Mouse (Mus musculus) liver, embryonic 15.5 days (tissue): ENCODE results near the gene Lrrc3b. TPM values are rescaled to one million over a fixed set of nuclear protein-coding genes. Genes with fewer than 3 reads are reported as not detected.

Experiments used
- ATAC-seq: fragments of 200-750 bp; cut with Nextera tagmentation; 2 replicates; pipeline ENCODE4 v1.8.0; 2017; ENCODE audit warnings: moderate number of reproducible peaks, mild to moderate bottlenecking, moderate library complexity; ENCODE audit not compliant: insufficient read depth
- H3K27ac ChIP-seq: fragments of 300-500 bp; sonication (generic); replicated peaks from 2 replicates; pipeline ENCODE4 v1.5.1; 2015; ENCODE audit warnings: mild to moderate bottlenecking, inconsistent platforms
- H3K27me3 ChIP-seq: fragments of 300-500 bp; sonication (generic); 2 replicates; pipeline ENCODE4 v1.6.1; 2015; ENCODE audit warnings: mild to moderate bottlenecking, inconsistent platforms
- H3K36me3 ChIP-seq: fragments of 300-500 bp; sonication (generic); replicated peaks from 2 replicates; pipeline ENCODE4 v1.6.1; 2015; ENCODE audit warnings: moderate library complexity, mild to moderate bottlenecking, inconsistent platforms
- H3K4me1 ChIP-seq: fragments of 300-500 bp; sonication (generic); replicated peaks from 2 replicates; pipeline ENCODE4 v1.6.1; 2015; ENCODE audit warnings: inconsistent platforms
- H3K4me2 ChIP-seq: fragments of 300-500 bp; sonication (generic); 2 replicates; pipeline ENCODE4 v1.6.1; 2015; ENCODE audit warnings: moderate library complexity, mild to moderate bottlenecking, inconsistent platforms
- H3K4me3 ChIP-seq: fragments of 300-500 bp; sonication (generic); replicated peaks from 2 replicates; pipeline ENCODE4 v1.5.1; 2015; ENCODE audit warnings: mild to moderate bottlenecking, inconsistent platforms
- H3K9ac ChIP-seq: fragments of 300-500 bp; sonication (generic); 2 replicates; pipeline ENCODE4 v1.6.1; 2015; ENCODE audit warnings: moderate library complexity, mild to moderate bottlenecking, inconsistent platforms
- H3K9me3 ChIP-seq: fragments of 300-500 bp; sonication (generic); replicated peaks from 2 replicates; pipeline ENCODE4 v1.6.1; 2016; ENCODE audit warnings: inconsistent platforms
- WGBS: fragments of 180-500 bp; shearing (Covaris S2); methylation state at CpG from one replicate; pipeline ENCODE4 v1.1.7; 2015; ENCODE audit warnings: mixed read lengths; ENCODE audit not compliant: insufficient replicate concordance; 5-methylcytosine and 5-hydroxymethylcytosine counted together
- polyA plus RNA-seq: library from polyadenylated mRNA; unstranded; fragments of >200 nt; fragmentation: Nextera tagmentation; extraction: Ambion mirVana; gene quantifications from 2 replicates; pipeline ENCODE4 v1.2.1, GENCODE M21; 2015

Lrrc3b gene
- polyA plus RNA-seq, 1 experiment from 2014 or later: 0.06 TPM

- WGBS: 51% methylated on average over 5 of the region's 5 CpGs
- no peak for ATAC-seq
Measured at GRCm38 (mm10) chr14:15384532-15384931, 54.3 kb downstream of the Lrrc3b start.

GRCm38 (mm10) chr14:15383133-15383532 is 55.7 kb downstream of the Lrrc3b start:
- no peak overlapping the region for H3K27ac ChIP-seq
- ATAC-seq: no peak
- H3K4me3 ChIP-seq: no peak overlapping the region
- no peaks in the 10 kb centered on the region for H3K36me3 ChIP-seq
- H3K9ac ChIP-seq: no peak overlapping the region
- H3K4me1 ChIP-seq: no peaks in the 10 kb centered on the region
- no peaks in the 10 kb centered on the region for H3K27me3 ChIP-seq
- no peak overlapping the region for H3K4me2 ChIP-seq
- 36% methylated on average over 2 of the region's 2 CpGs for WGBS
- H3K9me3 ChIP-seq: no peaks in the 10 kb centered on the region

More at GRCm38 (mm10) chr14:15384532-15384931, 54.3 kb downstream of the Lrrc3b start:
- H3K4me2 ChIP-seq: no peak overlapping the region
- no peaks in the 10 kb centered on the region for H3K4me1 ChIP-seq
- no peaks in the 10 kb centered on the region for H3K27me3 ChIP-seq
- H3K36me3 ChIP-seq: no peaks in the 10 kb centered on the region
- no peak overlapping the region for H3K4me3 ChIP-seq
- H3K9ac ChIP-seq: no peak overlapping the region
- no peaks in the 10 kb centered on the region for H3K9me3 ChIP-seq
- H3K27ac ChIP-seq: no peak overlapping the region

- no peak overlapping the region for H3K9ac ChIP-seq
- H3K4me1 ChIP-seq: no peaks in the 10 kb centered on the region
- 50% methylated on average over 2 of the region's 2 CpGs for WGBS
- H3K4me3 ChIP-seq: no peak overlapping the region
- no peaks in the 10 kb centered on the region for H3K27me3 ChIP-seq
- H3K4me2 ChIP-seq: no peak overlapping the region
- H3K27ac ChIP-seq: no peak overlapping the region
- ATAC-seq: no peak
- no peaks in the 10 kb centered on the region for H3K9me3 ChIP-seq
- no peaks in the 10 kb centered on the region for H3K36me3 ChIP-seq
Measured at GRCm38 (mm10) chr14:15377368-15377767, 61.4 kb downstream of the Lrrc3b start.

GRCm38 (mm10) chr14:15376786-15377185 is 62.0 kb downstream of the Lrrc3b start:
- no peaks in the 10 kb centered on the region for H3K4me1 ChIP-seq
- H3K4me3 ChIP-seq: no peak overlapping the region
- no peaks in the 10 kb centered on the region for H3K27me3 ChIP-seq
- no peak overlapping the region for H3K27ac ChIP-seq
- no peak for ATAC-seq
- WGBS: 61% methylated on average over 1 of the region's 1 CpGs
- H3K9ac ChIP-seq: no peak overlapping the region
- H3K36me3 ChIP-seq: no peaks in the 10 kb centered on the region
- no peaks in the 10 kb centered on the region for H3K9me3 ChIP-seq
- H3K4me2 ChIP-seq: no peak overlapping the region

- Histone ChIP-seq H3K4me3 (no peak overlapping the region), H3K27me3 (no peaks in the 10 kb centered on the region), H3K36me3 (no peaks in the 10 kb centered on the region), H3K9ac (no peak overlapping the region), H3K4me1 (no peaks in the 10 kb centered on the region), H3K9me3 (no peaks in the 10 kb centered on the region), H3K27ac (no peak overlapping the region), H3K4me2 (no peak overlapping the region)
- no peak for ATAC-seq
Measured at GRCm38 (mm10) chr14:15374271-15374670, 64.5 kb downstream of the Lrrc3b start.

- Histone ChIP-seq H3K36me3 (no peaks in the 10 kb centered on the region), H3K4me1 (no peaks in the 10 kb centered on the region), H3K4me2 (no peak overlapping the region), H3K4me3 (no peak overlapping the region), H3K27ac (no peak overlapping the region), H3K9ac (no peak overlapping the region), H3K9me3 (no peaks in the 10 kb centered on the region), H3K27me3 (no peaks in the 10 kb centered on the region)
- no peak for ATAC-seq
- 20% methylated on average over 1 of the region's 1 CpGs for WGBS
Measured at GRCm38 (mm10) chr14:15372985-15373384, 65.8 kb downstream of the Lrrc3b start.

- Histone ChIP-seq H3K27me3 (no peaks in the 10 kb centered on the region), H3K9me3 (no peaks in the 10 kb centered on the region), H3K36me3 (no peaks in the 10 kb centered on the region), H3K4me2 (no peak overlapping the region), H3K4me1 (no peaks in the 10 kb centered on the region), H3K4me3 (no peak overlapping the region), H3K27ac (no peak overlapping the region), H3K9ac (no peak overlapping the region)
- WGBS: 79% methylated on average over 6 of the region's 6 CpGs
- no peak for ATAC-seq
Measured at GRCm38 (mm10) chr14:15365045-15365444, 73.7 kb downstream of the Lrrc3b start.

GRCm38 (mm10) chr14:15359893-15360292 is 78.9 kb downstream of the Lrrc3b start:
- Histone ChIP-seq H3K9me3 (no peaks in the 10 kb centered on the region), H3K4me3 (no peak overlapping the region), H3K4me2 (no peak overlapping the region), H3K9ac (no peak overlapping the region), H3K27ac (no peak overlapping the region), H3K4me1 (no peaks in the 10 kb centered on the region), H3K27me3 (no peaks in the 10 kb centered on the region), H3K36me3 (no peaks in the 10 kb centered on the region)
- WGBS: 56% methylated on average over 1 of the region's 1 CpGs
- ATAC-seq: no peak

- Histone ChIP-seq H3K4me3 (no peak overlapping the region), H3K27ac (no peak overlapping the region), H3K4me2 (no peak overlapping the region), H3K4me1 (no peaks in the 10 kb centered on the region), H3K9ac (no peak overlapping the region), H3K36me3 (no peaks in the 10 kb centered on the region), H3K9me3 (no peaks in the 10 kb centered on the region), H3K27me3 (no peaks in the 10 kb centered on the region)
- WGBS: 48% methylated on average over 3 of the region's 3 CpGs
- ATAC-seq: no peak
Measured at GRCm38 (mm10) chr14:15359134-15359533, 79.7 kb downstream of the Lrrc3b start.

GRCm38 (mm10) chr14:15355512-15355911 is 83.3 kb downstream of the Lrrc3b start:
- H3K9me3 ChIP-seq: no peaks in the 10 kb centered on the region
- ATAC-seq: no peak

GRCm38 (mm10) chr14:15354299-15354698 is 84.5 kb downstream of the Lrrc3b start:
- Histone ChIP-seq H3K4me2 (no peak overlapping the region), H3K27me3 (no peaks in the 10 kb centered on the region), H3K4me1 (no peaks in the 10 kb centered on the region), H3K36me3 (no peaks in the 10 kb centered on the region), H3K9me3 (no peaks in the 10 kb centered on the region), H3K9ac (no peak overlapping the region), H3K4me3 (no peak overlapping the region), H3K27ac (no peak overlapping the region)
- 15% methylated on average over 5 of the region's 5 CpGs for WGBS
- ATAC-seq: no peak; the same call in 1 of the 2 replicates

More at GRCm38 (mm10) chr14:15355512-15355911, 83.3 kb downstream of the Lrrc3b start:
- Histone ChIP-seq H3K36me3 (no peaks in the 10 kb centered on the region), H3K4me1 (no peaks in the 10 kb centered on the region), H3K4me3 (no peak overlapping the region), H3K27ac (no peak overlapping the region), H3K9ac (no peak overlapping the region), H3K27me3 (no peaks in the 10 kb centered on the region), H3K4me2 (no peak overlapping the region)
- 22% methylated on average over 3 of the region's 3 CpGs for WGBS

- Histone ChIP-seq H3K4me3 (no peak overlapping the region), H3K27ac (no peak overlapping the region), H3K9ac (no peak overlapping the region), H3K27me3 (no peaks in the 10 kb centered on the region), H3K36me3 (no peaks in the 10 kb centered on the region), H3K4me1 (no peaks in the 10 kb centered on the region), H3K9me3 (no peaks in the 10 kb centered on the region), H3K4me2 (no peak overlapping the region)
- ATAC-seq: no peak
- 50% methylated on average over 2 of the region's 2 CpGs for WGBS
Measured at GRCm38 (mm10) chr14:15333130-15333529, 105.7 kb downstream of the Lrrc3b start.
